Mouse (Mus musculus) liver, embryonic 14.5 days (tissue): ENCODE results near the gene Hspa1a.
A peak's percentile ranks its signal among the peaks of the same experiment; 100 is the strongest.

Experiments
- CTCF ChIP-seq: IDR thresholded peaks from 2 replicates; pipeline ENCODE4 v1.5.1; 2016; ENCODE audit warnings: antibody characterized with exemption, low read depth, control low read depth
- EP300 ChIP-seq: IDR thresholded peaks from 2 replicates; pipeline ENCODE4 v1.6.1; 2016; ENCODE audit warnings: antibody characterized with exemption, low read depth

DNA sequence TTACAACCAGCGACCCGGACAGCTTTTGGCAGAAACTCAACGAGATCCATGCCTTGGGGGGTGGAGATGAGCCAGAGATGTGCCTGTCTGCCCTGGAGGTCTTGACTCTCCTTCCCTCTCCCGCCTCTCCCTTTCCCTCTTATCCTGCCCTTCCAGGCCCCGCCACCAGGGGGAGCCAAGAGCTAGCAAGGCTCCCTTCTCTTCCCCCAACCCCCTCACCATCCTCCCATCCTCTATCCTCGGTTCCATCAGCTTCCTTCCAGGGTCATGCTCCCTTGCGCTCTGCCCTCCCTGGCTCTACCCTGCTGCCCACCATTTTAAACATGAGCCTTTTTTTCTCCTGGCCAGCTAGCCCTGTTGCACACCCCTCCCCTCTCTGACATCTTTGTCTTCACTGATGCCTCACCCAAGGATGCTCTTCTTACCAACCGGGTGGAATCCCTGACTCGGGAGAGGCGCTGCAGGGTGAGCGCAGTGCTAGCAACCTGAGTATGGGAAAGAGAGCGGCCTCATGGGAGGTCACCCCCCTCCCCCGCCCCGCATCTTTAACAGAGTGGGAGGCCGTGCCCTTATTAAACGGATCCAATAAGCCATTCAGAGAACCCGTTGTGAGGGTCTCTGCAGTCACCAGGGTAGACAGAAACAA is 49.3 kb upstream of the Hspa1a start:
- TF ChIP-seq CTCF, result peak; percentile 100
- no peak for TF ChIP-seq EP300
